Mouse (Mus musculus) monocyte, adult 2 months (primary cell): ENCODE results near the gene Aurka.

Experiments
- DNase-seq, 2 experiments: peaks; one replicate each; pipeline ENCODE4 v3.0.0; 2022; ENCODE audit warnings: low spot score in 2 of 2, low read depth in 1 of 2

Aurka gene

GRCm38 (mm10) chr2:172338206-172338942 is 32.0 kb downstream of the Aurka start:
- DNase-seq: no peak

GRCm38 (mm10) chr2:172329179-172329578 is 41.2 kb downstream of the Aurka start:
- no peak for DNase-seq

DNA sequence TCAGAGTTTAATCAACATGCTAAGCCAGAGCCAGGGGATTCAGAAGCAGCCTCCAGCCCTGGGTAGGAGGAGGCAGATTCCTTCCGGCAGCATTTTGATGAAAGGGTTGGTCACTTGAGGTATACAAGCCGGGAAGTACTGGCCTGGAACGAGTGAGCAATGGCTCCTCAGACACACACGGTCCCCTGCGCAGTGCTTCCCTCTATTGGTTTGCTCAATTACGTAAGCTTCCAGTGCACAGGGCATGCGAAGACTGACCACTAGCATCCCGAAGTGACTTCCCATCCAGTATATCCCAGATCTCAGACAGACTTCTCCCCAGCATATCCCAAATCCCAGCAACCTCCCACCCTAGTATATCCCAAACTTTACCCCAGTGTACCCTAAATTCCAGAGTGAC is 42.1 kb downstream of the Aurka start:
- DNase-seq: no peak

DNA sequence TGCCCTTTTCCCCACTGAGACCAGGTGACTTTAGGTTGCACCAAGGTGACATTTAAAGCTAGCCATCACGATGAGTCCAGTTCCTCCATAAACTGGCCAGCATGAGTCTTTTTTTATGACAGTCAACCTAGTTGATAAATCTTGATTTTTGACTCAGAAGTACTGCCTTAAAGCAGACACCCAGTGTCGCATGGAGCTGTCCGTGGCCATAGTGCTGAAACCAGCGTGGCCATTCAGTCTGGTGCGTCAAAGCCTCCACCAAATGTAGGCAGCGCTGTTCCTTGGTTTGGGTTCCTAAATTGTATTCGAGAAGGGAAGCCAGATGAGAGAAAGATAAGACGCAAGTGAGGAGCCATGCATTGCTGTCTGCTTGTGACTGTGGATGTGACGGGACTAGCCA is 49.5 kb downstream of the Aurka start:
- DNase-seq: no peak

- DNase-seq: no peak
Observed at GRCm38 (mm10) chr2:172311731-172312130, 58.6 kb downstream of the Aurka start.

GRCm38 (mm10) chr2:172306544-172306943 is 63.8 kb downstream of the Aurka start:
- no peak for DNase-seq
